Mouse (Mus musculus) spleen, adult 2 months (tissue): ENCODE measurements at regions not wholly inside any gene's neighbourhood (a gene's known extent, or its start where the extent isn't known, plus 50 kb on each side); places are given as distances from the start of the nearest gene placed in this dataset.

ENCODE experiments used
- DNase-seq, 2 experiments: peaks; one replicate each; pipeline versions ENCODE4 v3.0.0 to v3.0.0-alpha.2; 2012 to 2021; ENCODE audit warnings: low spot score in 2 of 2, low read depth in 1 of 2
- H3K27ac ChIP-seq: fragments of 200-500 bp; 2 replicates; pipeline ENCODE4 v1.5.1; 2012; ENCODE audit warnings: low read length, inconsistent platforms; ENCODE audit not compliant: insufficient read depth
- H3K27me3 ChIP-seq: fragments of 200-500 bp; 2 replicates; pipeline ENCODE4 v1.6.1; 2012; ENCODE audit warnings: mild to moderate bottlenecking, moderate library complexity, low read length, inconsistent platforms; ENCODE audit not compliant: control insufficient read depth, insufficient read depth
- H3K36me3 ChIP-seq: fragments of 200-500 bp; 2 replicates; pipeline ENCODE4 v1.6.1; 2012; ENCODE audit warnings: mild to moderate bottlenecking, low read length, inconsistent platforms; ENCODE audit not compliant: control insufficient read depth, insufficient read depth
- H3K4me1 ChIP-seq: fragments of 200-500 bp; 2 replicates; pipeline ENCODE4 v1.6.1; 2011; ENCODE audit warnings: inconsistent platforms; ENCODE audit not compliant: control insufficient read depth, insufficient read depth, insufficient read length
- H3K4me3 ChIP-seq: fragments of 200-500 bp; 2 replicates; pipeline ENCODE4 v1.5.1; 2011; ENCODE audit warnings: mild to moderate bottlenecking, inconsistent platforms; ENCODE audit not compliant: insufficient read depth, insufficient read length; ENCODE audit errors: extremely low read depth
- CTCF ChIP-seq: fragments of 200-500 bp; IDR thresholded peaks from 2 replicates; pipeline ENCODE4 v1.5.1; 2011; ENCODE audit warnings: mild to moderate bottlenecking, inconsistent platforms; ENCODE audit not compliant: insufficient read depth, insufficient read length, insufficient replicate concordance; ENCODE audit errors: extremely low read depth
- POLR2A ChIP-seq: fragments of 200-500 bp; IDR thresholded peaks from 2 replicates; pipeline ENCODE4 v1.6.1; 2011; ENCODE audit warnings: low read depth, low read length, inconsistent platforms
- WGBS: fragments of 180-500 bp; shearing (Covaris S2); methylation state at CpG from one replicate; pipeline ENCODE4 v1.1.7; 2018; 5-methylcytosine and 5-hydroxymethylcytosine counted together

DNA sequence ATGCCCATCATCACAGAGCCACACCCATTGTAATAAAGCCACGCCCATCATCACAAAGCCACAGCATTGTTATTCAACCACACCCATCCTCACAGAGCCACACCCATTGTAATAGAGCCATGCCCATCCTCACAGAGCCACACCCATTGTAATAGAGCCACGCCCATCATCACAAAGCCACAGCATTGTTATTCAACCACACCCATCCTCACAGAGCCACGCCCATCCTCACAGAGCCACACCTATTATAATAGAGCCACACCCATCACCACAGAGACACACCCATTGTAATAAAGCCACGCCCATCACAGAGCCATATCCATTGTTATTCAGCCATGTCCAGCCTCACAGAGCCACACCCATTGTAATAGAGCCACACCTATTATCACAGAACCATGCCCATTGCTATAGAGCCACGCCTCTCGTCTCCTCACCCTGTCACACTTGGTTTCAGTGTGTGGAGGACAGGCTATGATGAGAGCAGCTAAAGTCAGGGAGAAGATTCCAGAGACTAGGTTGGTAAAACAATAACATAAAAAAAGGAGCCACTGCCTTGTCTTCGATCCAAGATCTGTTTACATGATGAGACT is 85.6 kb downstream of the Gxylt1 start:
- 87% methylated on average over 7 of the region's 7 CpGs for WGBS
- H3K36me3 ChIP-seq, result no peaks in the 10 kb centered on the region
- H3K4me3 ChIP-seq, result no peak overlapping the region
- no peaks in the 10 kb centered on the region for H3K4me1 ChIP-seq
- no peak overlapping the region for H3K27ac ChIP-seq
- no peaks in the 10 kb centered on the region for H3K27me3 ChIP-seq
- no peak for DNase-seq
- TF ChIP-seq POLR2A, result no peak
- TF ChIP-seq CTCF, result no peak

DNA sequence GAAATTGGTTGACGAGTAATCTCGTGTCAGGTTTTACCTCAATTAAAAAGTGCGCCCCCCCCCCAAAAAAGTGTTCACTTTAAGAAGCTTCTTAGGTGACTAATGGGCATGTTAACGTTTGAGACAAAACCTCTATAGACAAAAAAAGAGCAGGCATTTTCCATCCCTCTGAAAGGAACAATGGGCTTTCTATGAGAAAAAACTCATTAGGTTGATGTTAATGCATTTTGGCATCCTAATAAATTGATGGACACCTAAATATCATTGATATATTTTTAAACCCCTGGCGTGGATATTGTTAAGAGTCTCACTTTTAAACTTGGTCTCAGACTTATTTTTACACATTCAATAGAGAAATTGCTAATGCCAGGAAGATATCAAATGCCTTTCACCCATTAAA is 98.8 kb downstream of the Gxylt1 start:
- DNase-seq, result no peak
- WGBS, result 85% methylated on average over 5 of the region's 5 CpGs
- Histone ChIP-seq H3K27me3 (no peaks in the 10 kb centered on the region), H3K4me1 (no peaks in the 10 kb centered on the region), H3K27ac (no peak overlapping the region), H3K36me3 (no peaks in the 10 kb centered on the region), H3K4me3 (no peak overlapping the region)
- TF ChIP-seq CTCF, result no peak
- TF ChIP-seq POLR2A, result no peak

DNA sequence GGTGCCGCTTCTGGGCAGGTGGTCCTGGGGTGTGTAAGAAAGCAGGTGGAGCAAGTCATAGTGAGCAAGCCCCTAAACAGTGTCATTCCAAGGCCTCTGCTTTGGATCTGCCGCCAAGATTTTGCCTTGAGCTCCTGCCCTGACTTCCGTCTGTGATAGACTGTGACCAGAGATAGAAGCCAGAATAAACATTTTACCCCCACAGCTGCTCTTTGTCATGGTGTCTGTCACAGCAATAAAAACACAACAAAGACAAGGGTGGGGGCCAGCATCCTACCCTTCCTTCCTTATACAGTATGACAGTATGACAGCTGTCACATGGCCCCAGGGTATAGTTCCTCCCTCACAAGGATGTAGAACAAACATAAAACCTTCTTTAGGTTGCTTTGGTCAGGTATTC is 106.2 kb downstream of the Gxylt1 start:
- no peak for DNase-seq
- Histone ChIP-seq H3K4me3 (no peak overlapping the region), H3K36me3 (no peaks in the 10 kb centered on the region), H3K27me3 (no peaks in the 10 kb centered on the region), H3K27ac (no peak overlapping the region), H3K4me1 (no peaks in the 10 kb centered on the region)
- no peak for TF ChIP-seq POLR2A
- TF ChIP-seq CTCF, result no peak
- WGBS, result 78% methylated on average over 3 of the region's 3 CpGs

DNA sequence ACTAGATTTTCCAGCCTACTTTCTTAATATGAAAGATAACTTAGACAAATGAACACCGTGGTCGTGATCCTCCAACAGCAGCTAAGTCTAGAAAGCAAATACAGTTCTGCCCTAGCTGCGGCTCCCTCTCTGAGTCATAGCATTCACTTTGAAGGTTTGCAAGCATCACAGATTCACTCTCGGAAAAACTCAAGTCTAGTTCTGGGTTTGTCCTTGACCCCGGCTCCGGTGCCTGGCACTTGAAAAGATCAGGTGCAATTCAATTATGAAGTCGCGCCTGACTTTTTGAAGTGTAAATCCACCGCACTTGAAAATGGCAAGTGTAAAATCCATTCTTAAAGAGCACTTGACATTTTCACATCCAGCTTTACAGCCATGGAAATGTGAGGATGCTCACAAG is 107.5 kb downstream of the Gxylt1 start:
- TF ChIP-seq POLR2A (no peak), CTCF (no peak)
- no peak for DNase-seq
- Histone ChIP-seq H3K4me3 (no peak overlapping the region), H3K27me3 (no peaks in the 10 kb centered on the region), H3K4me1 (no peaks in the 10 kb centered on the region), H3K27ac (no peak overlapping the region), H3K36me3 (no peaks in the 10 kb centered on the region)
- WGBS, result 91% methylated on average over 9 of the region's 9 CpGs

DNA sequence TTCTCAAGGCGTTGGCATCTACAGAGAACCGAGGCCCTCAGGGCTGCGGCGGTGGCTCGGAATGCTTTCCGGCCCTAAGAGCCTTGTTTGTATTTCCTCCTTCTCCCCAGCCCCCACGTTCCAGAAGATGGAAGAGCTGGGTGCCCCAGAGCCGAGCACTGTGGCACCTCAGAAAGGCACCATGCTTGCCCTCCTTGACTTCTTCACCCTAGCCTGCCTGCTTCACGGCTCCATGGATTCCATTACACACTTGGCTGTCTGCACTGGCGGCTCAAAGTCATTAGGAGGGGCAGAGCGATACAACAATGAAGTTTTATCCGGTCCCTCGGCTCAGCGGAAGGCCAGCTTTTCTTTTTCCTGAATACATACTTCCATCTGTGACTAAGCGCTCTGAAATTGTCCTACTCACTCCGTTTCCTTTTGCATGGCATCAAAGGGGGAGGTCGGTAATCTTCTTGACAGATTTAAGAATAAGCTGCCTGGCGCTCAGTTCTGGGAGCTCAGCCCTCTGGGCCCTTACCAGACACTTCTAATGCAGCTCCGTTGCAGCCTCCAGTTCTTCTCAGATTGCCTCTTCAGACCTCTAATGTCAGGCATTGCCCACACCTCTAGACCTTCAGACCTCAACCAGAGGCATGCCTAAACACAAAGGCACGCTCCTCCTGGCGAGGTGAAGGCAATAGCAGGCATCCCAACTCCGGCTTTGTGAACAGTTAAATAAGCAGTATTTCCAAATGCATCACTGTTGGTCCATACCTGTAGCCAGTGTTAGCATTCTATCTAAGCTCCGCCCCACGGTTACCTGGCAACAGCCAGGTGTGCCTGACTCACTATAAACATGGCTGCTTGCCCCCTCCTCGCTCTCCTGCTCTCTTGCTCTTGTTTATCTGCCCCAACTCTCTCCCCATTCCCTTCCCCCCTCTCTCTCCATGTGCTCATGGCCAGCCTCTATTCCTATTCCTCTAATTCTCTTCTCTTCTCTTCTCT is 112.8 kb downstream of the Gxylt1 start:
- no peak for DNase-seq
- whole genome bisulfite sequencing, result 72% methylated on average over 25 of the region's 25 CpGs
- H3K36me3 ChIP-seq, result no peaks in the 10 kb centered on the region
- H3K27me3 ChIP-seq, result no peaks in the 10 kb centered on the region
- H3K27ac ChIP-seq, result no peak overlapping the region
- no peaks in the 10 kb centered on the region for H3K4me1 ChIP-seq
- TF ChIP-seq CTCF (no peak), POLR2A (no peak)
- no peak overlapping the region for H3K4me3 ChIP-seq

DNA sequence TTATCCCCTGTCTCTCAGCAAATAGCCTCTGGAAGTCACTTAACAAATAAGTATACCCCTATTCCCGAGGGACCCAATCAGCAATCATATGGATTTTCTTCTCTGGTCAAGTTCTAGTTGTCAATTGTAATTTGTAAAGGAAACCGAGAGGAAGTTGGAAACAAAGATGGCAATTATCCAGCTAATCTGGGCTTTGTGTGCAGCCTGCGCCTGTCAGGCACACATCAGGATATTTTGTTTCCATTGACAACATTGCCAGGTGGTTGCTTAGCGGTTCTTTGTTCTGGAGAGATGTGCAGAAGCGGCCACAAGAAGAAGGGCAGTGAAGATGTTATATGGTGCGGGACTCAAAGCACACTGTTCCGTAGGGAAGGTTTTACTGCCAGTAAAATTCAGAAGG is 113.7 kb downstream of the Gxylt1 start:
- Histone ChIP-seq H3K27me3 (no peaks in the 10 kb centered on the region), H3K4me1 (no peaks in the 10 kb centered on the region), H3K27ac (no peak overlapping the region), H3K36me3 (no peaks in the 10 kb centered on the region), H3K4me3 (no peak overlapping the region)
- no peak for TF ChIP-seq CTCF
- no peak for TF ChIP-seq POLR2A
- DNase-seq, result no peak
- WGBS, result 72% methylated on average over 7 of the region's 7 CpGs

DNA sequence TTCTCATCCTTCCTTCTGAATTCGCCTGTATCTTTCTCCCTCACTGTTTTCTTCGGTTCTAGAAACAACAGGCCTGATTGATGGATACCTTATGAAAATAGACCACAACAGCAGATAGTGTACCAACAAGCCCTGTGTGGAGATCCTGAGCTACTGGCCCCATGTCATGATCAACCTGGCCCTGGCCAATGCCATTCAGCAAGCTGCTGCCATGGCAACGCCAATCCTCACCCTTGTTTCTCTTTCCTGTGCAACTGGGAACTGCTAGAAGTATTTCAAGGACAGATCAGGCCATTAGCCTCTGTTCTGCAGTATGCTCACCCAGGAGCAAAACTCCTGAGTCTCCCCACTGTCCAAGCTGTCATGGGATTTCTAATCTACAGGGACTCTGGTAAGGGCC is 119.2 kb downstream of the Gxylt1 start:
- no peak overlapping the region for H3K27ac ChIP-seq
- H3K4me3 ChIP-seq, result no peak overlapping the region
- H3K36me3 ChIP-seq, result no peaks in the 10 kb centered on the region
- TF ChIP-seq CTCF (no peak), POLR2A (no peak)
- WGBS, result 81% methylated on average over 3 of the region's 3 CpGs
- H3K4me1 ChIP-seq, result no peaks in the 10 kb centered on the region
- H3K27me3 ChIP-seq, result no peaks in the 10 kb centered on the region
- no peak for DNase-seq
